Mouse (Mus musculus) hindbrain, embryonic 11.5 days (tissue): ENCODE measurements at regions not wholly inside any gene's neighbourhood (a gene's known extent, or its start where the extent isn't known, plus 50 kb on each side); places are given as distances from the start of the nearest gene placed in this dataset.
A peak's percentile ranks its signal among the peaks of the same experiment; 100 is the strongest.

Source experiments
- ATAC-seq: fragments of 200-750 bp; cut with Nextera tagmentation; 2 replicates; pipeline ENCODE4 v1.8.0; 2017; ENCODE audit warnings: mild to moderate bottlenecking, moderate TSS enrichment, moderate library complexity; ENCODE audit not compliant: low FRiP score
- DNase-seq: peaks from one replicate; pipeline ENCODE4 v3.0.0-alpha.2; 2015; ENCODE audit warnings: low spot score
- H3K27ac ChIP-seq: fragments of 300-500 bp; sonication (generic); 2 replicates; pipeline ENCODE4 v1.5.1; 2014; ENCODE audit warnings: mild to moderate bottlenecking, low read depth, low read length
- H3K27me3 ChIP-seq: fragments of 300-500 bp; sonication (generic); 2 replicates; pipeline ENCODE4 v1.6.1; 2014; ENCODE audit warnings: mild to moderate bottlenecking, low read length, moderate library complexity, mixed read lengths; ENCODE audit not compliant: control insufficient read depth, insufficient read depth
- H3K36me3 ChIP-seq: fragments of 300-500 bp; sonication (generic); 2 replicates; pipeline ENCODE4 v1.6.1; 2014; ENCODE audit warnings: mild to moderate bottlenecking, low read length, moderate library complexity, mixed read lengths; ENCODE audit not compliant: control insufficient read depth, insufficient read depth
- H3K4me1 ChIP-seq: fragments of 300-500 bp; sonication (generic); replicated peaks from 2 replicates; pipeline ENCODE4 v1.6.1; 2014; ENCODE audit warnings: low read length, mixed read lengths; ENCODE audit not compliant: control insufficient read depth, insufficient read depth
- H3K4me2 ChIP-seq: fragments of 300-500 bp; sonication (generic); replicated peaks from 2 replicates; pipeline ENCODE4 v1.6.1; 2014; ENCODE audit warnings: mild to moderate bottlenecking, low read depth, low read length
- H3K4me3 ChIP-seq: fragments of 300-500 bp; sonication (generic); 2 replicates; pipeline ENCODE4 v1.5.1; 2014; ENCODE audit warnings: low read depth, low read length
- H3K9ac ChIP-seq: fragments of 300-500 bp; sonication (generic); 2 replicates; pipeline ENCODE4 v1.6.1; 2014; ENCODE audit warnings: low read depth, low read length
- H3K9me3 ChIP-seq: fragments of 300-500 bp; sonication (generic); 2 replicates; pipeline ENCODE4 v1.6.1; 2016; ENCODE audit warnings: low read length; ENCODE audit not compliant: control insufficient read depth
- WGBS: fragments of 180-500 bp; shearing (Covaris S2); extraction: QIAGEN DNeasy Blood & Tissue Kit; methylation state at CpG from one replicate; pipeline ENCODE4 v1.1.7; 2014; 5-methylcytosine and 5-hydroxymethylcytosine counted together

DNA sequence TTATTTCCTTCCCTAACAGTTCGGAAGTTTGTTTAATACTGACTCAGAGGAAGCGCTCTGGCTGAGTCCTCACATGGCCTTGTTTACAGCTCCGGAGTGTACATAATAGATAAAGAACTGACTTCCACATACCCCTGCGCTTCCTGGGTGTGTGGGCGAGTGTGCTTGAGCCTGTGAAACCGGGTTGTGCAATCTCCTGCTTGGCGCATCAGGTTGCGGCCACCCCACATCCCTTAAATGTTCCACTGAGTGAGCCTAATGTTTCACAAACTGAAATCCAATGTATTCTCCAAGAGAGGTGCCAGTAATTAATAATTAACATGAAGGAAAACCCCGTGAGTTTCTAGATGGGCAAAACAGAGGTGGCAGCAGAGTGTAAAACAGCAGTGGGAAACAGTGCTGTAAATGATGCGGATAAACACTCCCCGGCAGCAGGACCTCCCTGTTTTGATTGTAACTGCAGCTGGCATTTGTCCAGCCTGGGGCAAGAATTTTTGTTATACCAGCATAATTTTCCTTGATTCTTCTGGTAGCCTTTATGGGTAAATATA, 175.2 kb upstream of the Cdkn2b start:
- no peaks in the 10 kb centered on the region for H3K4me1 ChIP-seq
- no peaks in the 10 kb centered on the region for H3K27me3 ChIP-seq
- H3K36me3 ChIP-seq, result no peaks in the 10 kb centered on the region
- WGBS, result 57% methylated on average over 11 of the region's 11 CpGs
- H3K4me3 ChIP-seq, result no peak overlapping the region
- DNase-seq (no peak), ATAC-seq (no peak)
- no peak overlapping the region for H3K27ac ChIP-seq
- no peak overlapping the region for H3K9ac ChIP-seq
- H3K9me3 ChIP-seq, result no peaks in the 10 kb centered on the region
- H3K4me2 ChIP-seq, result no peak overlapping the region

- 81% methylated on average over 12 of the region's 12 CpGs for WGBS
- H3K27me3 ChIP-seq, result no peaks in the 10 kb centered on the region
- ATAC-seq (no peak), DNase-seq (no peak)
- no peaks in the 10 kb centered on the region for H3K36me3 ChIP-seq
- H3K27ac ChIP-seq, result no peak overlapping the region
- H3K9me3 ChIP-seq, result no peaks in the 10 kb centered on the region
- no peak overlapping the region for H3K4me3 ChIP-seq
- H3K4me2 ChIP-seq, result no peak overlapping the region
- H3K9ac ChIP-seq, result no peak overlapping the region
- H3K4me1 ChIP-seq, result no peaks in the 10 kb centered on the region
These were observed 167.9 kb upstream of the Cdkn2b start for GRCm38 (mm10) chr4:89478646-89479237.

- no peak overlapping the region for H3K4me2 ChIP-seq
- H3K27me3 ChIP-seq, result no peaks in the 10 kb centered on the region
- H3K4me1 ChIP-seq, result no peaks in the 10 kb centered on the region
- H3K4me3 ChIP-seq, result no peak overlapping the region
- ATAC-seq (0 out of 2 replicates have a peak, but pooled peaks have one; percentile 53), DNase-seq (peak; percentile 51)
- H3K36me3 ChIP-seq, result no peaks in the 10 kb centered on the region
- H3K9me3 ChIP-seq, result no peaks in the 10 kb centered on the region
- WGBS, result 48% methylated on average over 3 of the region's 3 CpGs
- H3K9ac ChIP-seq, result no peak overlapping the region
- H3K27ac ChIP-seq, result no peak overlapping the region
These were observed 165.0 kb upstream of the Cdkn2b start for GRCm38 (mm10) chr4:89475848-89476247.

- H3K4me2 ChIP-seq, result no peak overlapping the region
- no peaks in the 10 kb centered on the region for H3K27me3 ChIP-seq
- WGBS, result 61% methylated on average over 7 of the region's 7 CpGs
- H3K36me3 ChIP-seq, result no peaks in the 10 kb centered on the region
- H3K4me3 ChIP-seq, result no peak overlapping the region
- H3K9me3 ChIP-seq, result no peaks in the 10 kb centered on the region
- no peak overlapping the region for H3K27ac ChIP-seq
- ATAC-seq (no peak), DNase-seq (peak; percentile 10)
- no peak overlapping the region for H3K9ac ChIP-seq
- no peaks in the 10 kb centered on the region for H3K4me1 ChIP-seq
These were observed 164.2 kb upstream of the Cdkn2b start for GRCm38 (mm10) chr4:89474836-89475541.

DNA sequence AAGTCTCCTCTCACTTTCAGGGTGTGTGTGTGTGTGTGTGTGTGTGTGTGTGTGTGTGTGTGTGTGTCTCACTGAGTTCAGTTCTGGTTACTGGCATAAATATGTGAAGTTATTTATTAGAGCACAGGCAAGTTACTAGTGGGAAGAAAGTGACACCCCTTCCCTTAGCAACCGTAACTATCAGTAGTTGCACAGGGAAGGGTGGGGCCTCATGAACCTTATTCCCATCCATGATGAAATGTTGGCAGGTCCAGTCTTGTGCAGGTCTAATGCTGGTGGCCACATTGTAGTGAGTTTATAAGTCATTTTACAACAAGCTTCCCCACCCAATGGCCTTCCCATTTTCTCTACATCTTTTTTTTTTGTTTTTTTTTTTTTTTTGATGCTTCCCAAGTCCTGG, 160.6 kb upstream of the Cdkn2b start:
- DNase-seq (no peak), ATAC-seq (no peak)
- Histone ChIP-seq H3K4me1 (no peaks in the 10 kb centered on the region), H3K9me3 (no peaks in the 10 kb centered on the region), H3K4me2 (no peak overlapping the region), H3K4me3 (no peak overlapping the region), H3K27ac (no peak overlapping the region), H3K27me3 (no peaks in the 10 kb centered on the region), H3K36me3 (no peaks in the 10 kb centered on the region), H3K9ac (no peak overlapping the region)
- WGBS, result 96% methylated on average over 1 of the region's 1 CpGs

DNA sequence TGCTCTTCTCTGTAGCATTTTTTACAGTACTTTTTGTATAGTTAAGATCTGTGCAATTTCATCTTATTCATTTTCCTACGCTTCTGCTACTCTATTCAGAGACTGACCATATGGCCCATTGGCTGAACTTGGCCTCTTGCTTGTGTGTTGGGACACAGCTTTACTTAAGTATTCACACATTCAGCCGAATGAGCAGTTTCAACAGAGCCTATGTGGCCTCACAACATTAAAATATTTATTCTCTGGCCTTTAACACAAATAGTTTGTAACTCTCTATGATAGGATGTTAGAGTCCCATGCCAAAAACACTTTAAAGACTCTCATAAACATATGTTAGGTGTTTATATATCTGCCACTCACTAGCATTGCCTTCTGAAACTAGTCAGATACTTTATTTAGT, 159.9 kb upstream of the Cdkn2b start:
- Histone ChIP-seq H3K9ac (no peak overlapping the region), H3K9me3 (no peaks in the 10 kb centered on the region), H3K4me1 (no peaks in the 10 kb centered on the region), H3K4me2 (no peak overlapping the region), H3K36me3 (no peaks in the 10 kb centered on the region), H3K4me3 (no peak overlapping the region), H3K27ac (no peak overlapping the region), H3K27me3 (no peaks in the 10 kb centered on the region)
- DNase-seq, result no peak
- ATAC-seq, result no peak
- WGBS, result 77% methylated on average over 2 of the region's 2 CpGs

DNA sequence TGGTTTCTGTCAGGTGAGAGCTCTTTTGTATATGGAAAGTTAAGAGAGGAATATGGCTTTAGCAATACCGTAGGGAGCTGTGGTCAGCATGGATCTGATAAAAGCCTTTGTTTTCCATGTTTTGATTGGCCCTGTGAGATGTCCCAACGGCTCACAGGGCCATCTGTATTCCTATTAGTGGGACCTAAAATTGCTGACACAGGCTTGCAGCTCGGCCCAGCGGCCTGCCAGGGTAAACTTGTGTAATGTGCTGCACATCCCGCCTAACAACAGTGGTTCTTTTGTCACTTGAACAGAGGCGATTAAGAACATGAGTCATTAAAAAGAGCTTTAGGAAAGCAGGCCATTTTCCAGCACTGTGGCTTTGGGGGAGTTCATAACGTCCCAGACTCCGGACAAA, 159.0 kb upstream of the Cdkn2b start:
- peak; percentile 75 for ATAC-seq
- no peak overlapping the region for H3K27ac ChIP-seq
- no peaks in the 10 kb centered on the region for H3K36me3 ChIP-seq
- no peaks in the 10 kb centered on the region for H3K4me1 ChIP-seq
- H3K27me3 ChIP-seq, result no peaks in the 10 kb centered on the region
- 38% methylated on average over 8 of the region's 8 CpGs for WGBS
- no peak overlapping the region for H3K9ac ChIP-seq
- no peak overlapping the region for H3K4me3 ChIP-seq
- no peak overlapping the region for H3K4me2 ChIP-seq
- peak; percentile 44 for DNase-seq
- H3K9me3 ChIP-seq, result no peaks in the 10 kb centered on the region

GRCm38 (mm10) chr4:89469406-89469805, 158.6 kb upstream of the Cdkn2b start:
- 71% methylated on average over 3 of the region's 3 CpGs for WGBS
- Histone ChIP-seq H3K4me3 (no peak overlapping the region), H3K9ac (no peak overlapping the region), H3K9me3 (no peaks in the 10 kb centered on the region), H3K4me1 (no peaks in the 10 kb centered on the region), H3K27me3 (no peaks in the 10 kb centered on the region), H3K36me3 (no peaks in the 10 kb centered on the region), H3K4me2 (no peak overlapping the region), H3K27ac (no peak overlapping the region)
- DNase-seq (no peak), ATAC-seq (no peak)

DNA sequence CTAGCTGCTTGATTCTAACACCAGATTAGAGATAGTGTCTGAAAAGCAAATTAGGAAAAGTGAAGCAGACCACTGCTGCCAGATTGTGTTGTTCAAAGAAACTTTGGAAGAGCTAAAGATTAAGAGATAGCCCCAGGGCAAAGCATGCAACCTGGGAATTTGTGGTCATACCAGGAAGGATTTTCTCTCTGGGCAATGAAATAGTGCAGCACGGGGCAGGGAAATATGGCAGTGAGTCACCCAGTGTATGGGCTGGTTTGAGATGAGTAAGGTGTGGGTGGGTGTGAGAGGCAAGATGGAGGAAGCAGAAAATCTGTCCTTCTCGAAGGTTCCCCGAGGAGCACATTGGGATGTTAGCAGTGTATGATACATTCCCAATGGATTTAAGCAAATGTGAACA, 155.9 kb upstream of the Cdkn2b start:
- no peak overlapping the region for H3K4me3 ChIP-seq
- H3K4me2 ChIP-seq, result no peak overlapping the region
- ATAC-seq (no peak), DNase-seq (no peak)
- 90% methylated on average over 3 of the region's 3 CpGs for WGBS
- H3K9ac ChIP-seq, result no peak overlapping the region
- no peak overlapping the region for H3K27ac ChIP-seq
- H3K4me1 ChIP-seq, result no peaks in the 10 kb centered on the region
- H3K36me3 ChIP-seq, result no peaks in the 10 kb centered on the region
- H3K27me3 ChIP-seq, result no peaks in the 10 kb centered on the region
- H3K9me3 ChIP-seq, result no peaks in the 10 kb centered on the region
